Mouse (Mus musculus) liver, adult 2 months (tissue): ENCODE data around the gene Prss45. TPM values are rescaled to one million over a fixed set of nuclear protein-coding genes. Genes with fewer than 3 reads are reported as not detected.
A peak's percentile ranks its signal among the peaks of the same experiment; 100 is the strongest.

ENCODE experiments used
- DNase-seq: peaks from one replicate; pipeline ENCODE4 v3.0.0-alpha.2; 2011; ENCODE audit warnings: low read depth, low spot score; ENCODE audit errors: extremely low read depth
- H3K27ac ChIP-seq: fragments of 200-500 bp; replicated peaks from 2 replicates; pipeline ENCODE4 v1.5.1; 2012; ENCODE audit warnings: low read depth, mild to moderate bottlenecking, control low read depth, inconsistent platforms, low read length; ENCODE audit not compliant: insufficient read depth
- H3K27me3 ChIP-seq: fragments of 200-500 bp; 2 replicates; pipeline ENCODE4 v1.6.1; 2012; ENCODE audit warnings: mild to moderate bottlenecking, moderate library complexity, low read length, inconsistent platforms; ENCODE audit not compliant: control insufficient read depth, insufficient read depth
- H3K36me3 ChIP-seq: fragments of 200-500 bp; 2 replicates; pipeline ENCODE4 v1.6.1; 2012; ENCODE audit warnings: low read length, inconsistent platforms; ENCODE audit not compliant: control insufficient read depth, insufficient read depth
- H3K4me1 ChIP-seq: fragments of 200-500 bp; 2 replicates; pipeline ENCODE4 v1.6.1; 2011; ENCODE audit warnings: low read length; ENCODE audit not compliant: control insufficient read depth, insufficient read depth
- H3K4me3 ChIP-seq: fragments of 200-500 bp; 2 replicates; pipeline ENCODE4 v1.5.1; 2011; ENCODE audit warnings: low read depth, mild to moderate bottlenecking, control low read depth, low read length, moderate library complexity; ENCODE audit not compliant: insufficient read depth
- H3K79me2 ChIP-seq: fragments of 200-500 bp; 2 replicates; pipeline ENCODE4 v1.6.1; 2012; ENCODE audit warnings: inconsistent platforms, mild to moderate bottlenecking, low read length, moderate library complexity; ENCODE audit not compliant: control insufficient read depth, insufficient read depth
- H3K9ac ChIP-seq: fragments of 200-500 bp; 2 replicates; pipeline ENCODE4 v1.6.1; 2012; ENCODE audit warnings: low read depth, mild to moderate bottlenecking, control low read depth, inconsistent platforms, low read length
- CTCF ChIP-seq: fragments of 200-500 bp; IDR thresholded peaks from 2 replicates; pipeline ENCODE4 v1.5.1; 2011; ENCODE audit warnings: low read depth, low read length, control low read depth
- POLR2A ChIP-seq: fragments of 200-500 bp; IDR thresholded peaks from 2 replicates; pipeline ENCODE4 v1.6.1; 2011; ENCODE audit warnings: low read length, control low read depth; ENCODE audit not compliant: insufficient read depth; ENCODE audit errors: extremely low read depth
- WGBS: fragments of 180-500 bp; shearing (Covaris S2); methylation state at CpG from one replicate; pipeline ENCODE4 v1.1.7; 2018; 5-methylcytosine and 5-hydroxymethylcytosine counted together
- polyA plus RNA-seq: library from polyadenylated mRNA; depleted of rRNA; stranded (reverse); fragments of >200 nt; gene quantifications from 2 replicates; pipeline ENCODE4 v1.2.3, GENCODE M21; 2012
- total RNA-seq: library from RNA; depleted of rRNA; stranded (reverse); fragments of >200 nt; gene quantifications from 2 replicates; pipeline ENCODE4 v1.2.3, GENCODE M21; 2014

The Prss45 gene
- total and polyA plus RNA-seq, 2 experiments: not detected

GRCm38 (mm10) chr9:110858967-110859596 lies 24.7 kb downstream of the Prss45 start:
- H3K79me2 ChIP-seq: no peaks in the 10 kb centered on the region
- peaks cover 10% of the 10 kb centered on the region; the same call in 1 of the 2 replicates for H3K27me3 ChIP-seq
- H3K4me1 ChIP-seq: 0 out of 2 replicates have a peak, but pooled peaks cover 3% of the 10 kb centered on the region
- no peak for TF ChIP-seq CTCF
- no peak for TF ChIP-seq POLR2A
- H3K36me3 ChIP-seq: no peaks in the 10 kb centered on the region
- 95% methylated on average over 5 of the region's 5 CpGs for WGBS
- H3K27ac ChIP-seq: no peak overlapping the region
- no peak for DNase-seq
- H3K9ac ChIP-seq: no peak overlapping the region
- H3K4me3 ChIP-seq: no peak overlapping the region

DNA sequence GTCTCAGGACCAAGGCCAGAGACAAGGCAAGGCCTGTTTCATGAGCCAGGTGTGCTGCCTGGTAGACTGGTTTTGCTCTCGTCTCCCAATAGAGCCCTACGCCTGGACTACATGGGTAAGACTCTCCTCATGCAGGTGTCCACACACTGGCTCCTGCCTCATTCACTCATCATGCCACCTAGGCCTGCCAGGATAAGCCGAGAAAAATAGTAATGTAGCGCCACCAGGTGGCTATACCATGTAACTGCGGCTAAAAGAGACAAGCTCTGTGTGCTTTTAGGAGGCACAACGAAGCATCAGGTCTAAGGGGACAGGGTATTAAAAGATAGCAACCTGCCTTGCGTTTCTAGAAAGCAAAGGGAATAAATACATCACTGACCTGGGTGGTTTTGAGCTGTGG lies 36.6 kb downstream of the Prss45 start:
- Histone ChIP-seq H3K36me3 (peaks cover 11% of the 10 kb centered on the region), H3K27ac (no peak overlapping the region), H3K79me2 (no peaks in the 10 kb centered on the region), H3K4me1 (peaks cover 10% of the 10 kb centered on the region), H3K27me3 (no peaks in the 10 kb centered on the region), H3K9ac (no peak overlapping the region), H3K4me3 (no peak overlapping the region)
- peak; percentile 51 for DNase-seq
- WGBS: 18% methylated on average over 7 of the region's 7 CpGs
- TF ChIP-seq CTCF (peak; percentile 62), POLR2A (no peak)

- 43% methylated on average over 40 of the region's 40 CpGs for WGBS
- TF ChIP-seq POLR2A (no peak), CTCF (no peak)
- Histone ChIP-seq H3K27ac (no peak overlapping the region; the same call in 1 of the 2 replicates), H3K36me3 (peaks cover 2% of the 10 kb centered on the region), H3K9ac (peak overlapping the region; percentile 16), H3K79me2 (no peaks in the 10 kb centered on the region), H3K27me3 (no peaks in the 10 kb centered on the region), H3K4me1 (peaks cover 27% of the 10 kb centered on the region), H3K4me3 (peak overlapping the region; percentile 5; the same call in 1 of the 2 replicates)
- peak; percentile 54 for DNase-seq
Observed at GRCm38 (mm10) chr9:110873681-110874659, 39.6 kb downstream of the Prss45 start.

DNA sequence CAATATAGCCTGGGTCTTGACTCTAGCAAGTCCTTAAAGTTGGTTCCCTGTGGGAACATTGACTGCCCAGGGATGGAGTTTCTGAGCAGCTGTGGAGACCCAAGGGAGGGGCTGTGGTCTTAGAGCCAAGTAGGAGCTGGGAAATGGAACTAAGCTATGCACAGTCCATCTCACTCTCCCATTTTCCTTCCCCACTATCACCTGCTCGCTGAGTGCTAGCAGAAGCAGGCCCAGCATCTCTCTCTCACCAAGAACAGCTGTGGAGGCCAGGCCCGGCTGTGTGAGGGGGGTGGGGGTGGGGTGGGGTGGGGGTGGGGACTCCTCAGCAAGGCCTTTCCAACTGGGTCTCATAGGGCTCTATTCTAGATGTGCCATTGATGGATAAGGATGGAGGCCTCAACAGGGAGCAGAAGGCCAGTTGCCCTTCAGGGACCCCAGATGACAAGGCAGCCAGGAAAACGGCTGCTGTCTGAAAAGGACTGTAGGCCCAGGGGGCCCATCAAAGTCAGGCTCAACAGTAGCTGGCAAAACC lies 40.3 kb downstream of the Prss45 start:
- peaks cover 29% of the 10 kb centered on the region for H3K4me1 ChIP-seq
- H3K4me3 ChIP-seq: no peak overlapping the region
- no peaks in the 10 kb centered on the region; the same call in 1 of the 2 replicates for H3K79me2 ChIP-seq
- TF ChIP-seq CTCF (no peak), POLR2A (no peak)
- H3K27me3 ChIP-seq: no peaks in the 10 kb centered on the region
- H3K36me3 ChIP-seq: peaks cover 1% of the 10 kb centered on the region
- no peak for DNase-seq
- 24% methylated on average over 3 of the region's 3 CpGs for WGBS
- H3K27ac ChIP-seq: peak overlapping the region; percentile 72
- peak overlapping the region; percentile 19 for H3K9ac ChIP-seq

DNA sequence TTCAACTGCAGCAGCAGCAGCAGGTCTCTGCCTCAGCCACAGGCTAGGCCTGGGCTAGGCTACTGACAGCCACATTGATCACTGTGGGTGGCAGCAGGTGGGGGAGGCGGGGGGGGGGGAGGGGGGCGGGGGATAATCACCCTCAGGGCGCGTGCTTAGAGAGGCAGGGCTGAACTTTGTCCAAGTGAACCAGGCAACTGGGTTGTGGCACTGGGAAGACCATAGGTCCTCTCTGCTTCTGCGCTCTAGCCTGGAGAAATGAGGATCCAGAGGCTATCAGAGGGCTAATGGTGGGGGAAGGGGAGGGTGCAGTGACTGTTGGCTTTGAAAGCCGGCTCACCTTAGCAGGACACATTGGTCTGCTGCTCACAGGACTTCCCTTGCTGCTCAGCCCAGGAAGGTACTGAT lies 40.9 kb downstream of the Prss45 start:
- no peaks in the 10 kb centered on the region; the same call in 1 of the 2 replicates for H3K79me2 ChIP-seq
- peak overlapping the region; percentile 72 for H3K27ac ChIP-seq
- peak overlapping the region; percentile 19; the same call in 1 of the 2 replicates for H3K9ac ChIP-seq
- TF ChIP-seq POLR2A (0 out of 2 replicates have a peak, but pooled peaks have one; percentile 17), CTCF (no peak)
- peaks cover 29% of the 10 kb centered on the region for H3K4me1 ChIP-seq
- H3K4me3 ChIP-seq: no peak overlapping the region
- DNase-seq: peak; percentile 98
- WGBS: 39% methylated on average over 5 of the region's 6 CpGs
- no peaks in the 10 kb centered on the region for H3K36me3 ChIP-seq
- H3K27me3 ChIP-seq: no peaks in the 10 kb centered on the region
